Mouse (Mus musculus) stomach, postnatal 0 days (tissue): Measurements from ENCODE around the gene Tmem192. TPM values are rescaled to one million over a fixed set of nuclear protein-coding genes. Genes with fewer than 3 reads are reported as not detected.
A peak's percentile ranks its signal among the peaks of the same experiment; 100 is the strongest.

ENCODE experiments used
- ATAC-seq: fragments of 200-750 bp; cut with Nextera tagmentation; 2 replicates; pipeline ENCODE4 v1.8.0; 2017; ENCODE audit not compliant: low FRiP score, low TSS enrichment
- DNase-seq: peaks from one replicate; pipeline ENCODE4 v3.0.0-alpha.2; 2016; ENCODE audit warnings: low spot score
- H3K27ac ChIP-seq: fragments of 300-500 bp; sonication (generic); replicated peaks from 2 replicates; pipeline ENCODE4 v1.5.1; 2014; ENCODE audit warnings: mild to moderate bottlenecking, control low read depth
- H3K27me3 ChIP-seq: fragments of 300-500 bp; sonication (generic); 2 replicates; pipeline ENCODE4 v1.6.1; 2014; ENCODE audit warnings: low read length; ENCODE audit not compliant: control insufficient read depth, insufficient read depth
- H3K36me3 ChIP-seq: fragments of 300-500 bp; sonication (generic); 2 replicates; pipeline ENCODE4 v1.6.1; 2014; ENCODE audit warnings: low read length, mixed read lengths; ENCODE audit not compliant: control insufficient read depth, insufficient read depth
- H3K4me1 ChIP-seq: fragments of 300-500 bp; sonication (generic); replicated peaks from 2 replicates; pipeline ENCODE4 v1.6.1; 2014; ENCODE audit warnings: antibody characterized with exemption; ENCODE audit not compliant: control insufficient read depth, insufficient read depth
- H3K4me2 ChIP-seq: fragments of 300-500 bp; sonication (generic); replicated peaks from 2 replicates; pipeline ENCODE4 v1.6.1; 2014; ENCODE audit warnings: low read depth, mild to moderate bottlenecking, control low read depth, moderate library complexity
- H3K4me3 ChIP-seq: fragments of 300-500 bp; sonication (generic); 2 replicates; pipeline ENCODE4 v1.5.1; 2014; ENCODE audit warnings: low read depth, low read length, control low read depth
- H3K9ac ChIP-seq: fragments of 300-500 bp; sonication (generic); 2 replicates; pipeline ENCODE4 v1.6.1; 2014; ENCODE audit warnings: mild to moderate bottlenecking, low read length, control low read depth, mixed read lengths
- H3K9me3 ChIP-seq: fragments of 300-500 bp; sonication (generic); 2 replicates; pipeline ENCODE4 v1.6.1; 2016; ENCODE audit warnings: low read length; ENCODE audit not compliant: control insufficient read depth
- CTCF ChIP-seq: IDR thresholded peaks from 2 replicates; pipeline ENCODE4 v1.5.1; 2016; ENCODE audit warnings: antibody characterized with exemption, low read depth, mild to moderate bottlenecking, moderate library complexity
- EP300 ChIP-seq: optimal IDR thresholded peaks from 2 replicates; pipeline ENCODE3; 2016; ENCODE audit warnings: antibody characterized with exemption
- WGBS: fragments of 180-500 bp; shearing (Covaris S2); extraction: QIAGEN DNeasy Blood & Tissue Kit; methylation state at CpG from one replicate; pipeline ENCODE4 v1.1.7; 2014; 5-methylcytosine and 5-hydroxymethylcytosine counted together
- polyA plus RNA-seq: library from polyadenylated mRNA; unstranded; fragments of >200 nt; fragmentation: Nextera tagmentation; extraction: Ambion mirVana; gene quantifications from 2 replicates; pipeline ENCODE4 v1.2.1, GENCODE M21; 2015

Gene Tmem192
- polyA plus RNA-seq, 1 experiment from 2014 or later = 36.6 TPM

- DNase-seq (no peak), ATAC-seq (no peak)
- no peaks in the 10 kb centered on the region for H3K27me3 ChIP-seq
- no peak overlapping the region for H3K4me2 ChIP-seq
- no peaks in the 10 kb centered on the region for H3K9me3 ChIP-seq
- no peak overlapping the region for H3K4me3 ChIP-seq
- no peaks in the 10 kb centered on the region for H3K4me1 ChIP-seq
- TF ChIP-seq EP300 = no peak
- TF ChIP-seq CTCF = no peak
- no peaks in the 10 kb centered on the region for H3K36me3 ChIP-seq
- 70% methylated on average over 3 of the region's 3 CpGs for WGBS
- H3K9ac ChIP-seq = no peak overlapping the region
- no peak overlapping the region for H3K27ac ChIP-seq
Measured at GRCm38 (mm10) chr8:64934997-64935396, 12.0 kb upstream of the Tmem192 start.

GRCm38 (mm10) chr8:64941019-64941418 is 6.0 kb upstream of the Tmem192 start:
- no peak overlapping the region for H3K4me3 ChIP-seq
- H3K27me3 ChIP-seq = peaks cover 2% of the 10 kb centered on the region; the same call in 1 of the 2 replicates
- H3K9ac ChIP-seq = no peak overlapping the region
- ATAC-seq (no peak), DNase-seq (no peak)
- H3K4me1 ChIP-seq = no peaks in the 10 kb centered on the region
- H3K9me3 ChIP-seq = no peaks in the 10 kb centered on the region
- no peak overlapping the region for H3K27ac ChIP-seq
- H3K36me3 ChIP-seq = no peaks in the 10 kb centered on the region
- TF ChIP-seq EP300 = no peak
- H3K4me2 ChIP-seq = no peak overlapping the region
- WGBS = 77% methylated on average over 8 of the region's 8 CpGs

- Histone ChIP-seq H3K4me2 (no peak overlapping the region), H3K9me3 (no peaks in the 10 kb centered on the region), H3K27me3 (peaks cover 2% of the 10 kb centered on the region; the same call in 1 of the 2 replicates), H3K4me3 (no peak overlapping the region), H3K9ac (no peak overlapping the region), H3K27ac (no peak overlapping the region), H3K4me1 (no peaks in the 10 kb centered on the region), H3K36me3 (no peaks in the 10 kb centered on the region)
- TF ChIP-seq EP300 (no peak), CTCF (peak; percentile 98)
- DNase-seq (peak; percentile 74), ATAC-seq (peak; percentile 64)
- 14% methylated on average over 9 of the region's 9 CpGs for WGBS
Measured at GRCm38 (mm10) chr8:64941495-64941894, 5.5 kb upstream of the Tmem192 start.

- Histone ChIP-seq H3K9me3 (no peaks in the 10 kb centered on the region), H3K36me3 (no peaks in the 10 kb centered on the region), H3K9ac (no peak overlapping the region), H3K27me3 (peaks cover 2% of the 10 kb centered on the region; the same call in 1 of the 2 replicates), H3K4me2 (no peak overlapping the region), H3K4me3 (no peak overlapping the region), H3K27ac (no peak overlapping the region), H3K4me1 (no peaks in the 10 kb centered on the region)
- no peak for TF ChIP-seq CTCF
- TF ChIP-seq EP300 = no peak
- WGBS = 20% methylated on average over 5 of the region's 5 CpGs
- no peak for DNase-seq
- no peak for ATAC-seq
Measured at GRCm38 (mm10) chr8:64942946-64943345, 4.0 kb upstream of the Tmem192 start.

- Histone ChIP-seq H3K27ac (no peak overlapping the region), H3K4me2 (no peak overlapping the region), H3K36me3 (no peaks in the 10 kb centered on the region), H3K9me3 (no peaks in the 10 kb centered on the region), H3K27me3 (peaks cover 2% of the 10 kb centered on the region; the same call in 1 of the 2 replicates), H3K4me3 (no peak overlapping the region), H3K4me1 (no peaks in the 10 kb centered on the region), H3K9ac (no peak overlapping the region)
- peak; percentile 62 for TF ChIP-seq CTCF
- no peak for TF ChIP-seq EP300
- no peak for DNase-seq
- 33% methylated on average over 5 of the region's 5 CpGs for WGBS
- no peak for ATAC-seq
Measured at GRCm38 (mm10) chr8:64944831-64945230, 2.2 kb upstream of the Tmem192 start.

GRCm38 (mm10) chr8:64945606-64946005 is 1.4 kb upstream of the Tmem192 start:
- Histone ChIP-seq H3K4me1 (no peaks in the 10 kb centered on the region), H3K36me3 (no peaks in the 10 kb centered on the region), H3K4me3 (no peak overlapping the region), H3K9me3 (no peaks in the 10 kb centered on the region), H3K27ac (no peak overlapping the region), H3K4me2 (no peak overlapping the region), H3K9ac (no peak overlapping the region), H3K27me3 (peaks cover 2% of the 10 kb centered on the region; the same call in 1 of the 2 replicates)
- TF ChIP-seq EP300 (no peak), CTCF (no peak)
- ATAC-seq = no peak
- DNase-seq = no peak
- WGBS = 76% methylated on average over 7 of the region's 7 CpGs
